Mouse (Mus musculus) T-helper 1 cell (primary cell): ENCODE measurements around the gene Gm42742.

ENCODE experiments used
- in situ Hi-C: fragments of 300-600 bp; cut with MboI, MseI; formaldehyde crosslinking; loops from one replicate; pipeline ENCODE4 v1.15.1; 2025; ENCODE audit warnings: high pct_unique_total_duplicates

Gm42742 gene

DNA sequence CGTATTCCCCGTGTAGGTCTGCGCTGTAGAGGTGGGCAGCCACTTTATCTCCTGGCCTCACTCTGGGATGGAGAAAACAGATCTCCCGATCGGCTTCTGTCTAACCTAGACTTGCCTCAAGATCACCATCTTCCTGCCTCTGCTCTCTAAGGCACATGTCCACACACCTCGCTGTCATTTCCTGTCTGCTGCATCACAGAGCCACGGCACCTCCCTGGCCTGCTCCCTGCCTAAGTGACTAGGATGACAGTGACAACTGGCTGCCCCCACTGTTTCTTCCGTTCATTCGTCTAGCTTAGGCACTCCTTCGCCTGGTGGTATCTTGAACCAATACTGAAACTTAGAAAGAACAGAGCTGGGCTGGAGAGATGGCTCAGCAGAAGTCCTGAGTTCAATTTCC, 21.3 kb downstream of the Gm42742 start:
- in situ Hi-C loops: no loop called here

DNA sequence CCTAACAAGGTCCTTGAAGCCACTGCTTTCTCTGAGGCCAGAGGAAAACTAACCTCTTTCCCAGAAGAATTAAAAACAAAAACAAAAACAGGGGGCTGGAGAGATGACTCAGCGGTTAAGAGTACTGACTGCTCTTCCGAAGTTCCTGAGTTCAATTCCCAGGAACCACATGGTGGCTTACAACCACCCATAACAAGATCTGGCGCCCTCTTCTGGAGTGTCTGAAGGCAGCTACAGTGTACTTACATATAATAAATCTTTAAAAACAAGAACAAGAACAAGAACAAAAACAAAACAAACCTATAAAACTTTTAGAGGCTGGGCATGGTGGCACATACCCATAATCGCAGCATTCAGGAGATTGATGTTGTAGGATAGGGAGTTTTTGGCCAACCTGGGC, 24.4 kb downstream of the Gm42742 start:
- in situ Hi-C loops: no loop called here

GRCm38 (mm10) chr7:126988816-126989215, 32.1 kb downstream of the Gm42742 start:
- in situ Hi-C loops: no loop called here

DNA sequence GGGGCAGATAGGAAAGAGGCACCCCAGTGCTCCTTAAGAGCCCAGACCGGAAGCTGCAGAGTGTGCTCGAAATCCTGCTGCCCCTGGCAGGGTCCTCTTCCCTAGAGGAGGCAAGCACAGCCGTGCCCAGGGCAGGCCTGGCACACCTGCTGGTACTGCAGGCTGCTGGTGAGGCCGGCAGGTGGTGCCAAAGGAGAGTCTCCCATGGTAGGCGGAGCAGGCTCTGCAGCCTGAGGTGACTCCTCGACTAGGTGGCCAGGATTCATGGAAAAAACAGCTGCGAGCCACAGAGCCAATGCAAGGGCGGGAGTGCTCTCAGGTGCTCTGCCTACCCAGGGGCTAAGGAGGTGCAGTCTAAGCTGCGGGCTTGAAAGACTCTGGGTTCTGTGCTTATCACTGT, 34.6 kb downstream of the Gm42742 start:
- in situ Hi-C loops: no loop called here

GRCm38 (mm10) chr7:126984667-126985444, 36.0 kb downstream of the Gm42742 start:
- in situ Hi-C loops: no loop called here

DNA sequence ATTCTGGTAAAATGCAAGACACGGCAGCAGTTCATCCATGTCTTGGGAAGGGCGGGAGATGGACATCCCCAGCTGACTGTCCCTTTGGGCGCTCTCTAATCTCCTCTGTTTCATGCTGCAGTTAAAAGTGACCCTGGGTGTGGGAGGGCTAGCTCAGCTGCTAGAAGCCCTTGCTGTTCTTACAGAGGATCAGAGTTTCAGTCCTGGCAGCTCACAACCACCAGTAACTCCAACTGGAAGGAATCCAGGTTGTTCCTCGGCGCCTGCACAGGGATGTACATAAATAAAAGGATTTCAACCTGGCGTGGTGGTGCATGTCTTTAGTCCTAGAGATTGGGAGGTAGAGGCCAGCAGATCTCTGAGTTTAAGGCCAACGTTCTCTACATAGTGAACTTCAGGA, 37.8 kb downstream of the Gm42742 start:
- in situ Hi-C loops: no loop called here

DNA sequence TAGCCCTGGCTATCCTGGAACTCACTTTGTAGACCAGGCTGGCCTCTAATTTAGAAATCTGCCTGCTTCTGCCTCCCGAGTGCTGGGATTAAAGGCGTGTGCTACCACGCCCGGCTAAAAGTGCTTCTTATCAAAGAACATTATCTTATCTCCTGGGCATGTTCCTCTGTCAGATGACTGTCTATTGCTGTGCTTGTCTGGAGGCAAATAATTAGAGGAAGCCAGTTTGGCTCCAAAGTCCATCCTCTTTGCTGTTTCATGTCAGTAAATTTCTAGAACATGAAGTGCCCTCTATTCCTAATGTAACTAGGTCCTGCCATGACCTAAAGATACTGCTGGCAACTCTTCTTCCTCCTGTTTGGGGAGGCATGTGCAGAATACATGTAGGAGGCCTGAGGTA, 38.8 kb downstream of the Gm42742 start:
- in situ Hi-C loops: no loop called here

DNA sequence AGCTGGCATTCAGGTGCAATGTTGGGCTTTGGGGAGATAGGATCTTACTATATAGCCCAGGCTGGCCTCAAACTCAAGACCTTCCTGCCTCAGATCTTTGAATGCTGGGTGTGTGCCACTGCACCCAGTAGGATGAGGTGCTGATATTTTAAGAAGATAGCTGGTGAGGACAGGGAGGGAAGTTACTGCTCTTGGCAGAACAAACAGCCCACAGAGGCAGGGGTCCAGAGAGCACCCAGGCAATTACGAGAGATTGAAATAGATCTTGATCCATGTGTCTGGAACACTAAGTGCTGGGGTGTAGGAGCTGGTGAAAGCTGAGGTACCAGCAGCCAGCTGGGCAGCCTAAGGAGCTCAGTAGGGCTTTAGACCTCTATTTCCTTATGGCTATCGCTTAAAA, 39.3 kb downstream of the Gm42742 start:
- in situ Hi-C loops: no loop called here

GRCm38 (mm10) chr7:126978841-126979240, 42.1 kb downstream of the Gm42742 start:
- in situ Hi-C loops: no loop called here

DNA sequence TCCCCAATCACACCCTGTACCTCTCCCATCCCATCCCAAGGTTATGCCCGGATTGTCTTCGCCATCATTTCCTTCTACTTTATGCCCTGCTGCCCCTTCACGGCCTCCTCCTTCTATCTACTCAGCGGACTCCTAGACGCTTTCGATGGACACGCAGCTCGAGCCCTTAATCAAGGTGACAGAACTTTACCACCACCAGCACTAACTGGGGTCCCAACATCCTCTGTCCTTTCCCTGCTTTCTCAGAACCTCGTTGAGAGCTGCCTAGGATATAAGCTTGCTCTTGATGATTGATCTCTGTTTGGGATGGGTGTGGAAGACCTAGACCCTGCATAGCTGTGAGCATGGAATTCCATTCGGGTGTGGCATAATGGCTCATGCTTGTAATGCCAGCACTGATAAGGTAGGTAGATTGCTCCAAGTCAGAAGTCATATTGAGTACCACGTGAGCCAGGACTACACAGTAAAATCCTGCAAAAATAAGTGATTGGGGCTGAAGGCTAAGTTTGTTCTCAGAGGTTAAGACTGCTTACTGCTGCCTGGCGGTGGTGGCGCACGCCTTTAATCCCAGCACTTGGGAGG, 43.9 kb downstream of the Gm42742 start:
- in situ Hi-C loops: no loop called here

- in situ Hi-C loops: no loop called here
These were observed 44.7 kb downstream of the Gm42742 start, which contains the start of gene Cdiptos for GRCm38 (mm10) chr7:126975950-126976866. Cdiptos (minus strand) TSS chr7:126976098.

DNA sequence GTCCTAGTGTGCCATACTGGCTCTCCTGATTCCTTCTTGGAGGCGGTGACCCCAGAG, 45.2 kb downstream of the Gm42742 start, which contains the start of gene Cdipt:
TSS of gene Cdipt (plus strand) at position 22 of the 57 bp plus-strand sequence.
- in situ Hi-C loops: no loop called here

- in situ Hi-C loops: no loop called here
These were observed 45.4 kb downstream of the Gm42742 start for GRCm38 (mm10) chr7:126975493-126975892.

- in situ Hi-C loops: loop anchor here (25.0 kb wide), 1 partner anchor 130 kb away; the partner anchor contains the start of genes 4930451I11Rik and Doc2a
These were observed 53.5 kb downstream of the Gm42742 start for GRCm38 (mm10) chr7:126967361-126967760.

DNA sequence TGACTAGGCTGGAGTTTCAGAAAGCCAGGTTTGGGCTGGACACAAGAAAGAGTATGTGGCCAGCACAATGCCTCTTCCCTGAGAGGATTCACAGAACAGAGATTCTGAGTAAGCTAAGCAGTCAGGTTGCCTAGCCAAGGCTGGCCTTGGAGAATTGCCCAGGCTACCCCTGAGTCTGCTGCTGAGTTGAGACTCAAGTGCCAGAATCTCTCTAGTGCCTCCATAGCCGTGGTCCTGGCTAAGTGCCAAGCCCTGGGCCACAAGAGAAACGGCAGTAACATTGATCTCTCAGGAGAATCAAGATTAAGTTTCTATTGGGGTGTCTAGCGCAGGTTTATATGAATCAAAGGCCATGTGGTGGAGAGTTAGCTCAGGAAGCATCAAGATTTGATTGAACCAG, 55.3 kb downstream of the Gm42742 start:
- in situ Hi-C loops: loop anchor here (25.0 kb wide), 1 partner anchor 128 kb away; the partner anchor contains the start of genes 4930451I11Rik and Doc2a
